Mouse (Mus musculus) kidney, postnatal 0 days (tissue): Measurements from ENCODE around the gene Misp. TPM values are rescaled to one million over a fixed set of nuclear protein-coding genes. Genes with fewer than 3 reads are reported as not detected.

Experiments
- ATAC-seq: fragments of 200-750 bp; cut with Nextera tagmentation; replicated peaks from 2 replicates; pipeline ENCODE4 v1.8.0; 2017; ENCODE audit warnings: low read depth, moderate number of reproducible peaks, moderate TSS enrichment, moderate library complexity; ENCODE audit not compliant: low FRiP score
- DNase-seq: peaks from one replicate; pipeline ENCODE4 v3.0.0-alpha.2; 2016; ENCODE audit warnings: low spot score
- H3K27ac ChIP-seq: fragments of 300-500 bp; sonication (generic); 2 replicates; pipeline ENCODE4 v1.5.1; 2014; ENCODE audit warnings: mild to moderate bottlenecking
- H3K27me3 ChIP-seq: fragments of 300-500 bp; sonication (generic); 2 replicates; pipeline ENCODE4 v1.6.1; 2014; ENCODE audit warnings: low read length, mixed read lengths; ENCODE audit not compliant: insufficient read depth
- H3K36me3 ChIP-seq: fragments of 300-500 bp; sonication (generic); 2 replicates; pipeline ENCODE4 v1.6.1; 2014; ENCODE audit warnings: low read length, mixed read lengths; ENCODE audit not compliant: insufficient read depth
- H3K4me1 ChIP-seq: fragments of 300-500 bp; sonication (generic); replicated peaks from 2 replicates; pipeline ENCODE4 v1.6.1; 2014; ENCODE audit warnings: antibody characterized with exemption, low read length, mixed read lengths; ENCODE audit not compliant: insufficient read depth
- H3K4me2 ChIP-seq: fragments of 300-500 bp; sonication (generic); 2 replicates; pipeline ENCODE4 v1.6.1; 2014; ENCODE audit warnings: mild to moderate bottlenecking, low read length, moderate library complexity, mixed read lengths
- H3K4me3 ChIP-seq: fragments of 300-500 bp; sonication (generic); replicated peaks from 2 replicates; pipeline ENCODE4 v1.5.1; 2014; ENCODE audit warnings: low read depth, low read length
- H3K9ac ChIP-seq: fragments of 300-500 bp; sonication (generic); 2 replicates; pipeline ENCODE4 v1.6.1; 2014; ENCODE audit warnings: low read depth, low read length
- H3K9me3 ChIP-seq: fragments of 300-500 bp; sonication (generic); replicated peaks from 2 replicates; pipeline ENCODE4 v1.6.1; 2016; ENCODE audit warnings: low read length, inconsistent platforms, mixed read lengths
- CTCF ChIP-seq: IDR thresholded peaks from 2 replicates; pipeline ENCODE4 v1.5.1; 2016; ENCODE audit warnings: antibody characterized with exemption, low read depth, mild to moderate bottlenecking, moderate library complexity
- WGBS: fragments of 180-500 bp; shearing (Covaris S2); extraction: QIAGEN DNeasy Blood & Tissue Kit; methylation state at CpG from one replicate; pipeline ENCODE4 v1.1.7; 2014; 5-methylcytosine and 5-hydroxymethylcytosine counted together
- polyA plus RNA-seq: library from polyadenylated mRNA; unstranded; fragments of >200 nt; fragmentation: Nextera tagmentation; extraction: Ambion mirVana; gene quantifications from 2 replicates; pipeline ENCODE4 v1.2.1, GENCODE M21; 2015

Gene Misp
- polyA plus RNA-seq, 1 experiment from 2014 or later = 24.8 TPM

GRCm38 (mm10) chr10:79861230-79862048 lies 40.6 kb downstream of the Misp start:
- Histone ChIP-seq H3K9me3 (no peaks in the 10 kb centered on the region), H3K4me2 (0 out of 2 replicates have a peak overlapping the region, but pooled peaks have one; percentile 8), H3K36me3 (peaks cover 56% of the 10 kb centered on the region), H3K4me3 (no peak overlapping the region), H3K4me1 (peaks cover 39% of the 10 kb centered on the region), H3K27ac (peak overlapping the region; percentile 61), H3K27me3 (no peaks in the 10 kb centered on the region), H3K9ac (no peak overlapping the region)
- peak; percentile 3; the same call in 1 of the 2 replicates for ATAC-seq
- 41% methylated on average over 25 of the region's 25 CpGs for WGBS
- TF ChIP-seq CTCF = no peak
- DNase-seq = no peak

GRCm38 (mm10) chr10:79862049-79862788 lies 41.4 kb downstream of the Misp start:
- peaks cover 37% of the 10 kb centered on the region for H3K4me1 ChIP-seq
- WGBS = 71% methylated on average over 23 of the region's 23 CpGs
- no peak overlapping the region for H3K4me3 ChIP-seq
- 0 out of 2 replicates have a peak overlapping the region, but pooled peaks have one; percentile 2 for H3K27ac ChIP-seq
- no peaks in the 10 kb centered on the region for H3K9me3 ChIP-seq
- no peak for ATAC-seq
- H3K9ac ChIP-seq = no peak overlapping the region
- no peaks in the 10 kb centered on the region for H3K27me3 ChIP-seq
- H3K4me2 ChIP-seq = no peak overlapping the region
- no peak for DNase-seq
- H3K36me3 ChIP-seq = peaks cover 56% of the 10 kb centered on the region
- no peak for TF ChIP-seq CTCF

GRCm38 (mm10) chr10:79862925-79863324 lies 42.1 kb downstream of the Misp start:
- peaks cover 30% of the 10 kb centered on the region for H3K4me1 ChIP-seq
- TF ChIP-seq CTCF = no peak
- H3K27me3 ChIP-seq = no peaks in the 10 kb centered on the region
- no peak overlapping the region for H3K9ac ChIP-seq
- H3K27ac ChIP-seq = no peak overlapping the region
- no peak overlapping the region for H3K4me3 ChIP-seq
- ATAC-seq (no peak), DNase-seq (no peak)
- H3K9me3 ChIP-seq = no peaks in the 10 kb centered on the region
- peaks cover 56% of the 10 kb centered on the region for H3K36me3 ChIP-seq
- no peak overlapping the region for H3K4me2 ChIP-seq
- 46% methylated on average over 10 of the region's 10 CpGs for WGBS

GRCm38 (mm10) chr10:79864351-79865188 lies 43.8 kb downstream of the Misp start:
- WGBS = 48% methylated on average over 10 of the region's 10 CpGs
- H3K9ac ChIP-seq = no peak overlapping the region
- H3K4me1 ChIP-seq = peaks cover 16% of the 10 kb centered on the region; the same call in 1 of the 2 replicates
- no peak overlapping the region for H3K4me2 ChIP-seq
- H3K36me3 ChIP-seq = peaks cover 44% of the 10 kb centered on the region
- no peak for DNase-seq
- H3K27ac ChIP-seq = no peak overlapping the region
- no peak for ATAC-seq
- TF ChIP-seq CTCF = no peak
- H3K9me3 ChIP-seq = no peaks in the 10 kb centered on the region
- no peaks in the 10 kb centered on the region for H3K27me3 ChIP-seq
- H3K4me3 ChIP-seq = no peak overlapping the region

GRCm38 (mm10) chr10:79865189-79865601 lies 44.4 kb downstream of the Misp start:
- no peak for DNase-seq
- Histone ChIP-seq H3K36me3 (peaks cover 38% of the 10 kb centered on the region), H3K4me3 (no peak overlapping the region)

More at GRCm38 (mm10) chr10:79865189-79865601, 44.4 kb downstream of the Misp start:
- Histone ChIP-seq H3K9ac (no peak overlapping the region), H3K4me1 (peaks cover 10% of the 10 kb centered on the region; the same call in 1 of the 2 replicates), H3K27ac (peak overlapping the region; percentile 21; the same call in 1 of the 2 replicates), H3K9me3 (no peaks in the 10 kb centered on the region), H3K27me3 (no peaks in the 10 kb centered on the region), H3K4me2 (no peak overlapping the region)
- WGBS = 43% methylated on average over 12 of the region's 12 CpGs
- no peak for TF ChIP-seq CTCF
- peak; percentile 15 for ATAC-seq
